Mouse (Mus musculus) CH12.LX (cell line): ENCODE measurements around the gene Eif4h. TPM values are rescaled to one million over a fixed set of nuclear protein-coding genes. Genes with fewer than 3 reads are reported as not detected.

Experiments used
- DNase-seq: peaks from one replicate; pipeline ENCODE4 v3.0.0-alpha.2; 2013; ENCODE audit errors: extremely low read depth
- H3K27ac ChIP-seq: 2 replicates; pipeline ENCODE4 v1.5.1; 2012; ENCODE audit warnings: low read depth, mild to moderate bottlenecking, control low read depth, moderate library complexity; ENCODE audit not compliant: insufficient read depth
- H3K27me3 ChIP-seq: replicated peaks from 2 replicates; pipeline ENCODE3; 2012; ENCODE audit warnings: inconsistent platforms
- H3K36me3 ChIP-seq, 2 experiments: replicated peaks in 1 of 2; 2 replicates each; pipeline versions ENCODE3 to v1.6.1; 2012; ENCODE audit warnings: inconsistent platforms in 1 of 2, low read length in 1 of 2, mild to moderate bottlenecking in 1 of 2, mixed read lengths in 1 of 2, moderate library complexity in 1 of 2; ENCODE audit not compliant: control insufficient read depth in 1 of 2, insufficient read depth in 1 of 2
- H3K4me1 ChIP-seq, 2 experiments: 2 replicates each; pipeline ENCODE4 v1.6.1; 2012; ENCODE audit warnings: inconsistent platforms in 1 of 2, moderate library complexity in 1 of 2; ENCODE audit not compliant: insufficient read depth in 2 of 2, control insufficient read depth in 1 of 2
- H3K4me2 ChIP-seq: 2 replicates; pipeline ENCODE4 v1.6.1; 2012; ENCODE audit warnings: low read depth, mild to moderate bottlenecking, control low read depth; ENCODE audit not compliant: poor library complexity, insufficient read depth, severe bottlenecking
- H3K4me3 ChIP-seq, 3 experiments: fragments of 150-350 bp in 1 of 3; sonication (generic) in 1 of 3; replicated peaks in 1 of 3; 2 replicates each; pipeline versions ENCODE3 to v1.5.1; 2011 to 2012; ENCODE audit warnings: low read depth in 2 of 3, low read length in 2 of 3, mild to moderate bottlenecking in 2 of 3, moderate library complexity in 2 of 3, control low read depth in 1 of 3, improper control_type of control experiment in 1 of 3, inconsistent platforms in 1 of 3, mixed read lengths in 1 of 3; ENCODE audit not compliant: poor library complexity in 1 of 3
- H3K79me2 ChIP-seq: replicated peaks from 2 replicates; pipeline ENCODE4 v1.6.1; 2012; ENCODE audit warnings: mild to moderate bottlenecking, moderate library complexity; ENCODE audit not compliant: control insufficient read depth, poor library complexity, insufficient read depth, severe bottlenecking; ENCODE audit errors: extremely low read depth
- H3K9ac ChIP-seq: 2 replicates; pipeline ENCODE4 v1.6.1; 2012; ENCODE audit warnings: low read depth, mild to moderate bottlenecking, control low read depth, moderate library complexity; ENCODE audit not compliant: insufficient read depth
- H3K9me3 ChIP-seq: replicated peaks from 2 replicates; pipeline ENCODE3; 2012; ENCODE audit warnings: low read length, inconsistent platforms, mixed read lengths
- CTCF ChIP-seq, 2 experiments: IDR thresholded peaks in 1 of 2; conservative IDR thresholded peaks in 1 of 2; 2 replicates each; pipeline ENCODE4 v1.5.1; 2011 to 2012; ENCODE audit warnings: low read depth in 2 of 2, low read length in 2 of 2, improper control_type of control experiment in 1 of 2, inconsistent platforms in 1 of 2, mild to moderate bottlenecking in 1 of 2, moderate library complexity in 1 of 2
- EP300 ChIP-seq: IDR thresholded peaks from 2 replicates; pipeline ENCODE4 v1.6.1; 2011; ENCODE audit warnings: low read length, improper control_type of control experiment
- ETS1 ChIP-seq: conservative IDR thresholded peaks from 2 replicates; pipeline ENCODE4 v1.6.1; 2012; ENCODE audit warnings: low read depth, mild to moderate bottlenecking, inconsistent platforms, low read length, improper control_type of control experiment, moderate library complexity
- GABPA ChIP-seq: IDR thresholded peaks from 2 replicates; pipeline ENCODE4 v1.6.1; 2012; ENCODE audit warnings: low read depth, low read length, improper control_type of control experiment, inconsistent platforms; ENCODE audit not compliant: insufficient replicate concordance
- HCFC1 ChIP-seq: IDR thresholded peaks from 2 replicates; pipeline ENCODE4 v1.6.1; 2012; ENCODE audit warnings: low read depth, mild to moderate bottlenecking, inconsistent platforms, low read length, improper control_type of control experiment
- JUN ChIP-seq: IDR thresholded peaks from 2 replicates; pipeline ENCODE4 v1.6.1; 2011; ENCODE audit warnings: low read depth, mild to moderate bottlenecking, low read length, improper control_type of control experiment, moderate library complexity; ENCODE audit not compliant: insufficient read depth
- JUND ChIP-seq: conservative IDR thresholded peaks from 2 replicates; pipeline ENCODE4 v1.6.1; 2011; ENCODE audit warnings: low read depth, low read length, improper control_type of control experiment
- KAT2A ChIP-seq: IDR thresholded peaks from 2 replicates; pipeline ENCODE4 v1.6.1; 2012; ENCODE audit warnings: low read length, improper control_type of control experiment, inconsistent platforms; ENCODE audit not compliant: insufficient replicate concordance
- MAFK ChIP-seq: IDR thresholded peaks from 2 replicates; pipeline ENCODE4 v1.6.1; 2011; ENCODE audit warnings: low read length, improper control_type of control experiment; ENCODE audit not compliant: insufficient replicate concordance
- MAX ChIP-seq: IDR thresholded peaks from 2 replicates; pipeline ENCODE4 v1.6.1; 2011; ENCODE audit warnings: low read length, improper control_type of control experiment
- MEF2A ChIP-seq: IDR thresholded peaks from 2 replicates; pipeline ENCODE4 v1.6.1; 2014; ENCODE audit warnings: low read depth, mild to moderate bottlenecking, inconsistent platforms, low read length, improper control_type of control experiment, borderline replicate concordance
- NELFE ChIP-seq: IDR thresholded peaks from 2 replicates; pipeline ENCODE4 v1.6.1; 2011; ENCODE audit warnings: low read depth, low read length, improper control_type of control experiment
- NRF1 ChIP-seq: IDR thresholded peaks from 2 replicates; pipeline ENCODE4 v1.6.1; 2014; ENCODE audit warnings: low read depth, mild to moderate bottlenecking, inconsistent platforms, low read length, improper control_type of control experiment, moderate library complexity
- PAX5 ChIP-seq: IDR thresholded peaks from 2 replicates; pipeline ENCODE4 v1.6.1; 2012; ENCODE audit warnings: low read length, inconsistent platforms, mixed read lengths
- POLR2A ChIP-seq: IDR thresholded peaks from 2 replicates; pipeline ENCODE4 v1.6.1; 2011; ENCODE audit warnings: low read depth, mild to moderate bottlenecking, improper control_type of control experiment, low read length
- RCOR1 ChIP-seq: conservative IDR thresholded peaks from 2 replicates; pipeline ENCODE4 v1.6.1; 2012; ENCODE audit warnings: low read depth, mild to moderate bottlenecking, inconsistent platforms, low read length, improper control_type of control experiment
- SIN3A ChIP-seq: IDR thresholded peaks from 2 replicates; pipeline ENCODE4 v1.6.1; 2012; ENCODE audit warnings: low read length, improper control_type of control experiment, inconsistent platforms
- SMC3 ChIP-seq: IDR thresholded peaks from 2 replicates; pipeline ENCODE4 v1.6.1; 2011; ENCODE audit warnings: low read depth, low read length, improper control_type of control experiment
- UBTF ChIP-seq: IDR thresholded peaks from 2 replicates; pipeline ENCODE4 v1.6.1; 2012; ENCODE audit warnings: low read depth, mild to moderate bottlenecking, inconsistent platforms, low read length, improper control_type of control experiment, moderate library complexity
- USF1 ChIP-seq: IDR thresholded peaks from 2 replicates; pipeline ENCODE4 v1.6.1; 2014; ENCODE audit warnings: low read depth, mild to moderate bottlenecking, inconsistent platforms, low read length, improper control_type of control experiment
- ZKSCAN1 ChIP-seq: IDR thresholded peaks from 2 replicates; pipeline ENCODE4 v1.6.1; 2012; ENCODE audit warnings: low read depth, inconsistent platforms, low read length, improper control_type of control experiment, borderline replicate concordance
- ZMIZ1 ChIP-seq: IDR thresholded peaks from 2 replicates; pipeline ENCODE4 v1.6.1; 2012; ENCODE audit warnings: low read depth, mild to moderate bottlenecking, inconsistent platforms, low read length, improper control_type of control experiment
- ZNF384 ChIP-seq: IDR thresholded peaks from 2 replicates; pipeline ENCODE4 v1.6.1; 2012; ENCODE audit warnings: low read depth, low read length, improper control_type of control experiment, inconsistent platforms
- dilution Hi-C: fragments of 300-500 bp; cut with MboI; formaldehyde crosslinking; loops from 2 replicates; pipeline ENCODE4 v1.14.3; 2020; ENCODE audit warnings: low sequenced_read_pairs; ENCODE audit not compliant: extremely low pct_unique_long_range_greater_than_20kb, extremely low pct_ligation_motif_present
- in situ Hi-C: fragments of 300-500 bp; cut with MboI; formaldehyde crosslinking; loops from 3 replicates; pipeline ENCODE4 v1.14.3; 2019; ENCODE audit warnings: low sequenced_read_pairs, low pct_ligation_motif_present, low pct_unique_long_range_greater_than_20kb, mixed read lengths
- polyA plus RNA-seq: library from polyadenylated mRNA; unstranded; fragments of >175 nt; gene quantifications from 2 replicates; pipeline ENCODE4 v1.2.1, GENCODE M21; 2012; ENCODE audit warnings: low read depth; ENCODE audit not compliant: insufficient read length
- total RNA-seq, 2 experiments: library from RNA; depleted of rRNA; stranded (reverse); fragments of 300-350 nt in 1 of 2; fragments of >200 nt in 1 of 2; gene quantifications; 2 replicates each; pipeline ENCODE4 v1.2.3; 2012 to 2014

Eif4h gene
- total and polyA plus RNA-seq, 3 experiments = 391 to 470 (median 408) TPM

DNA sequence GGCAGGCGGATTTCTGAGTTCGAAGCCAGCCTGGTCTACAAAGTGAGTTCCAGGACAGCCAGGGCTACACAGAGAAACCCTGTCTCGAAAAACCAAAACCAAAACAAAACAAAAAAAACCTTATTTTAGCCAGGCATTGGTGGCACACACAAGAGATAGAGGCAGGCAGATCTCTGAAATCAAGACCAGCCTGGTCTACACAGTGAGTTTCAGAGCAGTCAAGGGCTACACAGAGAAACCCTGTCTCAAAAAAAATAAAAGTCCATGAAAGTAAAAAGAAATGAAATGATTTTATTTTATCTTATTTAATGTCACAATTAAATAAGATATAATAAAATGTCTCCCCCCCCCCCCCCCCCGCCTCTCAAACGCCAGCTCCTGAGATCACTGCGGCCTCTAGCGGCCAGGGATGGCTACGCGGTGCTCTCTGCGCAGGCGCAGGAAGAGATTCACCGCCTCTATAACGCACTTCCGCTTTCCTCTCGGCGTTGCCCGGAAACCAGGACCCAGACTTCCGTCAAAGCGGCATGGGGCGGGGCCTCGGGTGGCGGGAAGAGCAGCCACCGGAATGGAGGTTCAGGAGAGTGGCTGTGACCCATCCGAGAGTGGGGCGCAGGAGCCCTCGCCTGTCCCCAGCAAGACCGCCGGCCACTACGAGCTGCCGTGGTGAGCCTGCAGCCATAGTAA lies 56.9 kb downstream of the Eif4h start (continued):
- TF ChIP-seq UBTF (no peak), SMC3 (peak; percentile 44), NRF1 (peak; percentile 89), ZMIZ1 (no peak)

DNA sequence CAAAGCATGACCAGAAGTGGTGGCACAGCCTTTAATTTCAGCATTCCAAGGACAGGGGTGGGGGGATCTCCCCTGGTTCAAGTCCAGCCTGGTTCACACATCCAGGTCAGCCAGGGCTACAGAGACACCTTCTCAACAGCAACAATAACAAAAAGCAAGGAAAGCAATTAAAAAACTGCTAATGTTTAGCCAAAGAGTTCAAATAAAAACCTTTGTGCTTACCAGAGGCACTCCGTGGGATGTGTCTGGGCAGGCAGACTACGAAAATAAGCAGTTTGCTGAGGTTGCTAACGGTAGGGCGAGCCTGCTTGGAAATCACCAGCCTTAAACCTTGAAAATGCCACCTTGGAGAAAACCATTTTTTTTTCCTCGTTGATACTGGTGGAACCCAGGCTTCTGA lies 58.1 kb downstream of the Eif4h start, which contains the start of gene Rfc2:
Rfc2 (plus strand) TSS at position 221 of the 400 bp plus-strand sequence.
- H3K79me2 ChIP-seq = peaks cover 36% of the 10 kb centered on the region
- H3K9me3 ChIP-seq = no peaks in the 10 kb centered on the region
- no peak for TF ChIP-seq MEF2A
- no peak for TF ChIP-seq ZKSCAN1
- TF ChIP-seq EP300 = no peak
- TF ChIP-seq USF1 = no peak
- no peak for TF ChIP-seq MAFK
- TF ChIP-seq UBTF = no peak
- no peak for TF ChIP-seq ETS1
- no peak for TF ChIP-seq NRF1
- no peak for TF ChIP-seq JUND
- TF ChIP-seq HCFC1 = no peak
- TF ChIP-seq KAT2A = no peak
- no peak within 1 kb of the TSS for H3K4me3 ChIP-seq
- peaks cover 2 to 17% of the 10 kb centered on the region in 2 experiments for H3K36me3 ChIP-seq
- no peaks in the 10 kb centered on the region for H3K27me3 ChIP-seq
- 0 out of 2 replicates have a peak within 1 kb of the TSS, but pooled peaks have one; percentile 22 for H3K9ac ChIP-seq
- H3K4me1 ChIP-seq = peaks cover 2 to 47% of the 10 kb centered on the region in 2 experiments; a peak in 3 of 4 replicates
- no peak within 1 kb of the TSS for H3K4me2 ChIP-seq
- in situ Hi-C loops (loop anchor here (5.0 kb wide), 2 partner anchors 36 to 84 kb away; partner anchors contain the start of gene Lat2), dilution Hi-C loops (no loop called here)
- no peak for DNase-seq
- no peak within 1 kb of the TSS for H3K27ac ChIP-seq

DNA sequence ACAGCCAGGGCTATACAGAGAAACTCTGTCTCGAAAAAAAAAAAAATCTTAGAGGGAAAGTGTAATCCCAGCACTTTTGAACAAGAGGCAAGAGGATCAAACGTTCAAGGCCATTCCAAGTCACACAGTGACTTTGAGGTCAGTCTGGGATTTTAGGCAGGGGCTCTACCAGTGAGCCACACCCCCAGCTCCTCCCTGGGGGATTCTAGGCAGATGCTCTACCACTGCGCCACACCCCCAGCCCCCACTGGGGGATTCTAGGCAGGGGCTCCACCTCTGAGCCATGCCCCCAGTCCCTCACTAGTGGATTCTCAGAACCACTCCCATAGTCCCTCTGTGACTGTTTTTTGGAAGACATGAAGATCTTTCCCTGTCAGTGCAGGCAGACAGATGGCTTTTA lies 60.2 kb downstream of the Eif4h start:
- no peaks in the 10 kb centered on the region for H3K36me3 ChIP-seq
- no peak overlapping the region for H3K27ac ChIP-seq
- no peak overlapping the region for H3K9ac ChIP-seq
- H3K4me1 ChIP-seq = peaks cover 2 to 31% of the 10 kb centered on the region in 2 experiments; a peak in 3 of 4 replicates
- dilution Hi-C loops = no loop called here
- in situ Hi-C loops = no loop called here
- H3K4me3 ChIP-seq = no peak overlapping the region
- no peak overlapping the region for H3K4me2 ChIP-seq
- peaks cover 15% of the 10 kb centered on the region for H3K79me2 ChIP-seq
- TF ChIP-seq JUND (no peak), CTCF (conservative IDR thresholded peaks at IDR 0.05 in 1 of 2, IDR thresholded peaks at IDR 0.05 in 1 of 2; ENCODE audit: low read depth in 2 of 2, low read length in 2 of 2) (no peak), PAX5 (no peak), ETS1 (no peak), POLR2A (no peak), SIN3A (no peak), MAX (no peak), JUN (no peak), ZNF384 (no peak), GABPA (no peak), RCOR1 (no peak), NELFE (no peak), MEF2A (no peak)
- H3K9me3 ChIP-seq = no peaks in the 10 kb centered on the region
- peak; percentile 35 for DNase-seq
- H3K27me3 ChIP-seq = no peaks in the 10 kb centered on the region
